Mouse (Mus musculus) B cell, adult 62 days (primary cell): Measurements from ENCODE around the gene Ceacam1. TPM values are rescaled to one million over a fixed set of nuclear protein-coding genes. Genes with fewer than 3 reads are reported as not detected.

Source experiments
- total RNA-seq: library from RNA; stranded (reverse); gene quantifications from 4 replicates; pipeline ENCODE4 v1.2.4, GENCODE M21; 2023

Gene Ceacam1
- total RNA-seq = 42.2 to 47.3 TPM (median 44.1 TPM) in 4 replicates

GRCm38 (mm10) chr7:25477091-25477751 lies at the start of gene Ceacam1:
Gene Ceacam1 (minus strand): TSS chr7:25477603.

GRCm38 (mm10) chr7:25412833-25413441 lies 64.5 kb downstream of the Ceacam1 start, which contains the start of gene Cxcl17:
Gene Cxcl17 (minus strand): TSS chr7:25412886.

Other genes with a start within 250 kb of the Ceacam1 start
- gene Gsk3a, start 239.8 kb downstream of the Ceacam1 start, total RNA-seq = 81.1 to 85.7 TPM (median 84.3 TPM) in 4 replicates
- gene Erf, start 226.8 kb downstream of the Ceacam1 start, total RNA-seq = 15.6 to 21.6 TPM (median 20.3 TPM) in 4 replicates
- gene Cic, start 209.9 kb downstream of the Ceacam1 start, total RNA-seq = 308 to 353 TPM (median 332 TPM) in 4 replicates
- 45.1 to 61.2 TPM (median 47.3 TPM) in 4 replicates for gene Pafah1b3, start 179.6 kb downstream of the Ceacam1 start, total RNA-seq
- 0.48 TPM in 1 of 4 replicates, not detected in the others for gene Prr19, start 176.2 kb downstream of the Ceacam1 start, total RNA-seq
- gene Tmem145, start 171.5 kb downstream of the Ceacam1 start, total RNA-seq = not detected in 4 replicates
- gene Megf8, start 160.4 kb downstream of the Ceacam1 start, total RNA-seq = 1.9 to 2.4 TPM (median 2.3 TPM) in 4 replicates
- gene Cnfn, start 107.9 kb downstream of the Ceacam1 start, total RNA-seq = not detected in 4 replicates
- 29.9 to 35.4 TPM (median 33.8 TPM) in 4 replicates for gene Lipe, start 78.9 kb downstream of the Ceacam1 start, total RNA-seq
- not detected in 4 replicates for gene Cxcl17, start 64.7 kb downstream of the Ceacam1 start, total RNA-seq
- 8.2 to 9.3 TPM (median 8.7 TPM) in 4 replicates for gene Ceacam2, start 62.3 kb upstream of the Ceacam1 start, total RNA-seq
- gene Erich4, start 138.3 kb upstream of the Ceacam1 start, total RNA-seq = not detected in 4 replicates
- 84.1 to 109 TPM (median 97.4 TPM) in 4 replicates for gene Dmac2, start 141.8 kb upstream of the Ceacam1 start, total RNA-seq
- 25.0 to 35.4 TPM (median 32.0 TPM) in 4 replicates for gene B3gnt8, start 149.1 kb upstream of the Ceacam1 start, total RNA-seq
- gene Bckdha, start 181.4 kb upstream of the Ceacam1 start, total RNA-seq = 38.2 to 60.5 TPM (median 45.8 TPM) in 4 replicates
- gene Exosc5, start 181.6 kb upstream of the Ceacam1 start, total RNA-seq = 59.4 to 78.7 TPM (median 71.0 TPM) in 4 replicates
- gene Tmem91, start 197.6 kb upstream of the Ceacam1 start, total RNA-seq = 0.66 to 1.9 TPM in 2 of 4 replicates, not detected in the others
- 48.3 to 59.9 TPM (median 52.5 TPM) in 4 replicates for gene B9d2, start 203.2 kb upstream of the Ceacam1 start, total RNA-seq
- gene Tgfb1, start 209.4 kb upstream of the Ceacam1 start, total RNA-seq = 295 to 306 TPM (median 301 TPM) in 4 replicates
- gene Ccdc97, start 241.5 kb upstream of the Ceacam1 start, total RNA-seq = 87.8 to 110 TPM (median 97.9 TPM) in 4 replicates